Mouse (Mus musculus) embryo, embryonic 11.5 days (tissue): Measurements from ENCODE around the gene Atp8b2.

Experiments
- DNase-seq: peaks from one replicate; pipeline ENCODE4 v3.0.0-alpha.2; 2012; ENCODE audit warnings: low read depth, low spot score

The Atp8b2 gene

GRCm38 (mm10) chr3:89899511-89899908 lies 63.8 kb downstream of the Atp8b2 start:
- DNase-seq = no peak

GRCm38 (mm10) chr3:89898870-89899510 lies 64.3 kb downstream of the Atp8b2 start:
- no peak for DNase-seq

GRCm38 (mm10) chr3:89898011-89898410 lies 65.3 kb downstream of the Atp8b2 start:
- no peak for DNase-seq

- no peak for DNase-seq
Measured at GRCm38 (mm10) chr3:89897204-89897796, 66.0 kb downstream of the Atp8b2 start.

GRCm38 (mm10) chr3:89896571-89896970 lies 66.7 kb downstream of the Atp8b2 start:
- no peak for DNase-seq

- no peak for DNase-seq
Measured at GRCm38 (mm10) chr3:89892517-89893106, 70.7 kb downstream of the Atp8b2 start.

GRCm38 (mm10) chr3:89891696-89892095 lies 71.6 kb downstream of the Atp8b2 start:
- no peak for DNase-seq

- DNase-seq = no peak
Measured at GRCm38 (mm10) chr3:89889841-89890430, 73.4 kb downstream of the Atp8b2 start.
